Mouse (Mus musculus): ENCODE data around the gene Kctd13. TPM values are rescaled to one million over a fixed set of nuclear protein-coding genes. Genes with fewer than 3 reads are reported as not detected.
"Not testable (repeated sequence)": the region's sequence is repeated elsewhere in the genome, so short reads cannot be mapped to it uniquely, and the experiment has no call there.

The Kctd13 gene
- polyA plus RNA-seq, 1 experiment from 2014 or later: 12.3 TPM

- WGBS: 61% methylated on average over 3 of the region's 3 CpGs
- H3K4me2 ChIP-seq: no peak overlapping the region
- H3K27me3 ChIP-seq: no peaks in the 10 kb centered on the region
- H3K27ac ChIP-seq: no peak overlapping the region
- H3K9me3 ChIP-seq (replicated peaks): no peaks in the 10 kb centered on the region
- no peak overlapping the region for H3K4me3 ChIP-seq
- H3K36me3 ChIP-seq: no peaks in the 10 kb centered on the region
- no peak overlapping the region for H3K9ac ChIP-seq
- no peak for ATAC-seq (replicated peaks; ENCODE audit: insufficient number of reproducible peaks, insufficient read depth, low FRiP score, low read depth)
- no peaks in the 10 kb centered on the region for H3K4me1 ChIP-seq (replicated peaks)
Measured at GRCm38 (mm10) chr7:126905590-126905989, 23.1 kb upstream of the Kctd13 start.

- no peaks in the 10 kb centered on the region for H3K9me3 ChIP-seq (replicated peaks)
- 67% methylated on average over 3 of the region's 3 CpGs for WGBS
- no peaks in the 10 kb centered on the region for H3K36me3 ChIP-seq
- H3K9ac ChIP-seq: no peak overlapping the region
- H3K27ac ChIP-seq: no peak overlapping the region
- no peak for ATAC-seq (replicated peaks; ENCODE audit: insufficient number of reproducible peaks, insufficient read depth, low FRiP score, low read depth)
- no peak overlapping the region for H3K4me2 ChIP-seq
- no peak overlapping the region for H3K4me3 ChIP-seq
- H3K4me1 ChIP-seq (replicated peaks): no peaks in the 10 kb centered on the region
- H3K27me3 ChIP-seq: no peaks in the 10 kb centered on the region
Measured at GRCm38 (mm10) chr7:126914844-126915243, 13.8 kb upstream of the Kctd13 start.

GRCm38 (mm10) chr7:126918356-126918755 is 10.3 kb upstream of the Kctd13 start:
- not testable (repeated sequence) for H3K9ac ChIP-seq; H3K36me3 ChIP-seq; H3K27ac ChIP-seq; H3K27me3 ChIP-seq; H3K9me3 ChIP-seq (replicated peaks); H3K4me2 ChIP-seq; H3K4me3 ChIP-seq; ATAC-seq (replicated peaks; ENCODE audit: insufficient number of reproducible peaks, insufficient read depth, low FRiP score, low read depth); H3K4me1 ChIP-seq (replicated peaks)
- 38% methylated on average over 4 of the region's 4 CpGs for WGBS

GRCm38 (mm10) chr7:126919973-126920372 is 8.7 kb upstream of the Kctd13 start:
- Histone ChIP-seq H3K36me3 (no peaks in the 10 kb centered on the region), H3K9me3 (replicated peaks) (no peaks in the 10 kb centered on the region), H3K9ac (no peak overlapping the region), H3K4me3 (no peak overlapping the region), H3K27me3 (no peaks in the 10 kb centered on the region), H3K4me1 (replicated peaks) (0 out of 2 replicates have a peak, but pooled peaks cover 4% of the 10 kb centered on the region), H3K27ac (no peak overlapping the region), H3K4me2 (no peak overlapping the region)
- WGBS: 80% methylated on average over 4 of the region's 4 CpGs
- ATAC-seq (replicated peaks; ENCODE audit: insufficient number of reproducible peaks, insufficient read depth, low FRiP score, low read depth): no peak

- H3K9me3 ChIP-seq (replicated peaks): no peaks in the 10 kb centered on the region
- H3K27ac ChIP-seq: no peak overlapping the region
- no peak overlapping the region for H3K9ac ChIP-seq
- 0 out of 2 replicates have a peak, but pooled peaks cover 4% of the 10 kb centered on the region for H3K4me1 ChIP-seq (replicated peaks)
- ATAC-seq (replicated peaks; ENCODE audit: insufficient number of reproducible peaks, insufficient read depth, low FRiP score, low read depth): no peak
- H3K36me3 ChIP-seq: no peaks in the 10 kb centered on the region
- no peak overlapping the region for H3K4me2 ChIP-seq
- H3K27me3 ChIP-seq: no peaks in the 10 kb centered on the region
- 64% methylated on average over 2 of the region's 2 CpGs for WGBS
- H3K4me3 ChIP-seq: no peak overlapping the region
Measured at GRCm38 (mm10) chr7:126921563-126921962, 7.1 kb upstream of the Kctd13 start.

- WGBS: 57% methylated on average over 5 of the region's 5 CpGs
- no peaks in the 10 kb centered on the region for H3K36me3 ChIP-seq
- no peaks in the 10 kb centered on the region for H3K9me3 ChIP-seq (replicated peaks)
- 0 out of 2 replicates have a peak, but pooled peaks have one; percentile 35 for ATAC-seq (replicated peaks; ENCODE audit: insufficient number of reproducible peaks, insufficient read depth, low FRiP score, low read depth)
- no peaks in the 10 kb centered on the region for H3K27me3 ChIP-seq
- H3K9ac ChIP-seq: no peak within 1 kb of the TSS
- peak within 1 kb of the TSS; percentile 47 for H3K27ac ChIP-seq
- H3K4me1 ChIP-seq (replicated peaks): 0 out of 2 replicates have a peak, but pooled peaks cover 4% of the 10 kb centered on the region
- no peak within 1 kb of the TSS for H3K4me2 ChIP-seq
- H3K4me3 ChIP-seq: no peak within 1 kb of the TSS
Measured at GRCm38 (mm10) chr7:126922624-126923060, 6.0 kb upstream of the Kctd13 start, which contains the start of gene Tmem219. Gene Tmem219 (minus strand): TSS chr7:126922917.

GRCm38 (mm10) chr7:126923999-126924398 is 4.7 kb upstream of the Kctd13 start:
- ATAC-seq (replicated peaks; ENCODE audit: insufficient number of reproducible peaks, insufficient read depth, low FRiP score, low read depth): peak; percentile 28; the same call in 1 of the 2 replicates
- Histone ChIP-seq H3K27me3 (no peaks in the 10 kb centered on the region), H3K9me3 (replicated peaks) (no peaks in the 10 kb centered on the region), H3K36me3 (no peaks in the 10 kb centered on the region), H3K4me2 (no peak overlapping the region), H3K4me3 (no peak overlapping the region), H3K4me1 (replicated peaks) (0 out of 2 replicates have a peak, but pooled peaks cover 6% of the 10 kb centered on the region), H3K9ac (no peak overlapping the region), H3K27ac (peak overlapping the region; percentile 47)
- 58% methylated on average over 5 of the region's 5 CpGs for WGBS

GRCm38 (mm10) chr7:126926299-126926698 is 2.4 kb upstream of the Kctd13 start:
- Histone ChIP-seq H3K4me1 (replicated peaks) (peaks cover 14% of the 10 kb centered on the region), H3K9ac (no peak overlapping the region), H3K27me3 (no peaks in the 10 kb centered on the region), H3K36me3 (0 out of 2 replicates have a peak, but pooled peaks cover 2% of the 10 kb centered on the region), H3K9me3 (replicated peaks) (no peaks in the 10 kb centered on the region), H3K4me3 (no peak overlapping the region), H3K4me2 (no peak overlapping the region), H3K27ac (no peak overlapping the region)
- ATAC-seq (replicated peaks; ENCODE audit: insufficient number of reproducible peaks, insufficient read depth, low FRiP score, low read depth): no peak
- 29% methylated on average over 3 of the region's 3 CpGs for WGBS

GRCm38 (mm10) chr7:126929046-126929445 is 367 bp downstream of the Kctd13 start:
- 0% methylated on average over 27 of the region's 27 CpGs for WGBS
- peak overlapping the region; percentile 77 for H3K27ac ChIP-seq
- H3K4me2 ChIP-seq: peak overlapping the region; percentile 97
- H3K27me3 ChIP-seq: no peaks in the 10 kb centered on the region
- peak overlapping the region; percentile 94 for H3K9ac ChIP-seq
- peaks cover 9% of the 10 kb centered on the region for H3K36me3 ChIP-seq
- peaks cover 10% of the 10 kb centered on the region for H3K4me1 ChIP-seq (replicated peaks)
- H3K9me3 ChIP-seq (replicated peaks): no peaks in the 10 kb centered on the region
- peak overlapping the region; percentile 93 for H3K4me3 ChIP-seq
- ATAC-seq (replicated peaks; ENCODE audit: insufficient number of reproducible peaks, insufficient read depth, low FRiP score, low read depth): peak; percentile 45

- Histone ChIP-seq H3K9ac (no peak overlapping the region), H3K27me3 (no peaks in the 10 kb centered on the region), H3K36me3 (peaks cover 16% of the 10 kb centered on the region), H3K27ac (no peak overlapping the region), H3K9me3 (replicated peaks) (no peaks in the 10 kb centered on the region), H3K4me3 (no peak overlapping the region), H3K4me2 (no peak overlapping the region), H3K4me1 (replicated peaks) (peaks cover 10% of the 10 kb centered on the region)
- ATAC-seq (replicated peaks; ENCODE audit: insufficient number of reproducible peaks, insufficient read depth, low FRiP score, low read depth): no peak
- 74% methylated on average over 2 of the region's 2 CpGs for WGBS
Measured at GRCm38 (mm10) chr7:126932652-126933051, 4.0 kb downstream of the Kctd13 start.

GRCm38 (mm10) chr7:126941171-126941570 is 12.5 kb downstream of the Kctd13 start:
- peaks cover 19% of the 10 kb centered on the region for H3K36me3 ChIP-seq
- H3K9me3 ChIP-seq (replicated peaks): no peaks in the 10 kb centered on the region

GRCm38 (mm10) chr7:126941801-126942200 is 13.1 kb downstream of the Kctd13 start:
- no peaks in the 10 kb centered on the region for H3K9me3 ChIP-seq (replicated peaks)
- H3K9ac ChIP-seq: no peak overlapping the region
- no peak overlapping the region for H3K4me3 ChIP-seq
- H3K4me2 ChIP-seq: no peak overlapping the region
- H3K27ac ChIP-seq: no peak overlapping the region
- H3K4me1 ChIP-seq (replicated peaks): no peaks in the 10 kb centered on the region
- H3K36me3 ChIP-seq: peaks cover 19% of the 10 kb centered on the region
- H3K27me3 ChIP-seq: no peaks in the 10 kb centered on the region
- 70% methylated on average over 5 of the region's 5 CpGs for WGBS
- no peak for ATAC-seq (replicated peaks; ENCODE audit: insufficient number of reproducible peaks, insufficient read depth, low FRiP score, low read depth)

More at GRCm38 (mm10) chr7:126941171-126941570, 12.5 kb downstream of the Kctd13 start:
- no peak for ATAC-seq (replicated peaks; ENCODE audit: insufficient number of reproducible peaks, insufficient read depth, low FRiP score, low read depth)
- H3K9ac ChIP-seq: no peak overlapping the region
- 41% methylated on average over 6 of the region's 6 CpGs for WGBS
- no peak overlapping the region for H3K27ac ChIP-seq
- H3K4me3 ChIP-seq: no peak overlapping the region
- no peak overlapping the region for H3K4me2 ChIP-seq
- no peaks in the 10 kb centered on the region for H3K4me1 ChIP-seq (replicated peaks)
- no peaks in the 10 kb centered on the region for H3K27me3 ChIP-seq

Data from heart, embryonic 15.5 days (tissue).